Mouse (Mus musculus): ENCODE data around the gene Gm6460. TPM values are rescaled to one million over a fixed set of nuclear protein-coding genes. Genes with fewer than 3 reads are reported as not detected.

Gm6460 gene
- not detected for polyA plus RNA-seq (2014; fragmentation: Illumina TruSeq; extraction: RNeasy Lipid Tissue Mini Kit (QIAGEN cat#74804); ENCODE audit: low read depth, low replicate concordance)

GRCm38 (mm10) chr5:11594613-11595012 is at the start of gene Gm6460:
Gm6460 (plus strand) TSS chr5:11594913.

Other genes starting within 250 kb of the Gm6460 start
- not detected for gene Gm8897, start 178.5 kb upstream of the Gm6460 start, polyA plus RNA-seq (2014; fragmentation: Illumina TruSeq; extraction: RNeasy Lipid Tissue Mini Kit (QIAGEN cat#74804); ENCODE audit: low read depth, low replicate concordance)
- not detected for gene Gm8906, start 92.2 kb upstream of the Gm6460 start, polyA plus RNA-seq (2014; fragmentation: Illumina TruSeq; extraction: RNeasy Lipid Tissue Mini Kit (QIAGEN cat#74804); ENCODE audit: low read depth, low replicate concordance)
- gene Gm8922, start 87.0 kb downstream of the Gm6460 start, polyA plus RNA-seq (2014; fragmentation: Illumina TruSeq; extraction: RNeasy Lipid Tissue Mini Kit (QIAGEN cat#74804); ENCODE audit: low read depth, low replicate concordance), result not detected
- not detected for gene Gm8926, start 175.6 kb downstream of the Gm6460 start, polyA plus RNA-seq (2014; fragmentation: Illumina TruSeq; extraction: RNeasy Lipid Tissue Mini Kit (QIAGEN cat#74804); ENCODE audit: low read depth, low replicate concordance)